Mouse (Mus musculus) thymus, postnatal 0 days (tissue): Measurements from ENCODE around the gene Bmper. TPM values are rescaled to one million over a fixed set of nuclear protein-coding genes. Genes with fewer than 3 reads are reported as not detected.

Experiments used
- DNase-seq: peaks from one replicate; pipeline ENCODE4 v3.0.0-alpha.2; 2015; ENCODE audit warnings: low spot score
- polyA plus RNA-seq: library from polyadenylated mRNA; unstranded; fragments of >200 nt; fragmentation: Nextera tagmentation; extraction: Ambion mirVana; gene quantifications from 2 replicates; pipeline ENCODE4 v1.2.1, GENCODE M21; 2015

The Bmper gene
- polyA plus RNA-seq, 1 experiment from 2014 or later = 0.39 TPM

DNA sequence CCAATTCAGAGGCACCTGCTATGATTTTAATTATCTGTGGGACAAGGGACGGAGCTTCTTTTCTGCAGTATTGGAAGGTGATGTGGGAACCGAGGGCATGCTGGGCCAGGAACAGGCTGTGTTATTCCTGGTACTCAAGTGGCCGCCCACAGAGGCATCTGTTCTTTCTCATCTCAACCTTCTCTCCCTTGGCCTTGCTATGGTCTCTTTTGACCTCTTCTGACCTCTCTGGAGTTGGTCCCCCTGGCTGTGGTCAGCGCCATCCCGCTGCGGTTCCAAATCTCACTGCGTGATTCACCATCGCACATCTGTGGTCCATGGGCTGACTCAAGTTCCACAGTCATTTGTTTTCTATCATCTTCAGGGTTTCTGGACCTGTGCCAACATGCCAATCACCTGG, 77.5 kb downstream of the Bmper start:
- no peak for DNase-seq

DNA sequence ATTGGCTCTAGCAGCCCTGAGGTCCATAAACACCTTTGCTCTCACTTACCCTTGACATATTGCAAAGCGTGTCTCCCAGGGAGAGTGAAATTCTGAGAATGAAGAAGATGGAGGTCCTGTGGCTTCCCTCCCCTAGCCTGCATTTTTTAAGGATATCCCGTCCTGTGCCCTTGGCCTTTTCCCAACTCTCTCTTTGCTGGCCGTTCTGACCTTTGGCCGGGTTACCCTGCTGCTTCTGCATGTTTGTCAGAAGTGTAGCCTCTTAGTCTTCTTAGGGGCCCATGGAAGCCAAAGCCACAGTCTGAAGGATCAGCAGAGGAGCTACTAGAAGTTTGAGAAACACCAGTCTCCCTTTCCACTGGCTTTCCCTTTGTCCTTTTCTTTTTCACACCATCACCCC, 82.8 kb downstream of the Bmper start:
- no peak for DNase-seq

GRCm38 (mm10) chr9:23306226-23306625, 83.3 kb downstream of the Bmper start:
- no peak for DNase-seq

GRCm38 (mm10) chr9:23307835-23308234, 85.0 kb downstream of the Bmper start:
- DNase-seq = no peak

GRCm38 (mm10) chr9:23310953-23311352, 88.1 kb downstream of the Bmper start:
- DNase-seq = no peak

- DNase-seq = no peak
These were observed 89.1 kb downstream of the Bmper start for GRCm38 (mm10) chr9:23311956-23312355.

- DNase-seq = no peak
These were observed 90.0 kb downstream of the Bmper start for GRCm38 (mm10) chr9:23312877-23313276.

DNA sequence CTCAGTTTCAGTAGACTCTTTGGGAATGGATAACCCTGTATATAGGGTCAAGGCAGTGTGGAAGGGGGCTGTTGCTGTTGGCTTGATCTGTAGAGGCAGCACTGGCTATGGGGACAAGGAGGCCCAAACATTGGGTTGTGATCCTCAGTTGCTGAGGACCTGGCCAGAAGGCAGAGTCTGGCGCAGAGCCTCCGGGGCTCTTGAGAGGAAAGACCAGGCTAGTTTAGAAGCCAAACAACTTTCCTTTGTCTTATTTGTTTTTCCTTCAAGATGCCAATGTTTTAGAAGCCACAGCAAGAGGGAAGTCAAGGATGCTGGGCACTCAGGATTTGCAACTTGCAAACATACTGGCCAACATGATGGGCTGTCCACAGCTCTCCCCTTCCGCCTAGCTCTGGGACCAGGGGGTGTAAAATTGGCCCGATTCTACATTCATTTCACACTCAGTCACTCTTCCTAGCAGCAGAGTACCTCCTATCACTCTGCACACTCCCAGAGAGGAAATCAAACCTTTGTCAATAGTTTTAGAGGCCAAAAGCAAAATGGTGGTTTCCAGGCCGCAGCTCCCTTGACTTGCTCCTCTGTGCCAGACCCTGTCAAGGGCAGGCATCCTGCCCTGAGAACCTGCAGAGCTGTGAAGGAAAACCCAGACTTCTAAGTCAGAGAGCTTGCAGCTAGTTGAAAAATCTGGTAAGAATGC, 92.9 kb downstream of the Bmper start:
- no peak for DNase-seq

GRCm38 (mm10) chr9:23327830-23328229, 105.0 kb downstream of the Bmper start:
- DNase-seq = no peak

DNA sequence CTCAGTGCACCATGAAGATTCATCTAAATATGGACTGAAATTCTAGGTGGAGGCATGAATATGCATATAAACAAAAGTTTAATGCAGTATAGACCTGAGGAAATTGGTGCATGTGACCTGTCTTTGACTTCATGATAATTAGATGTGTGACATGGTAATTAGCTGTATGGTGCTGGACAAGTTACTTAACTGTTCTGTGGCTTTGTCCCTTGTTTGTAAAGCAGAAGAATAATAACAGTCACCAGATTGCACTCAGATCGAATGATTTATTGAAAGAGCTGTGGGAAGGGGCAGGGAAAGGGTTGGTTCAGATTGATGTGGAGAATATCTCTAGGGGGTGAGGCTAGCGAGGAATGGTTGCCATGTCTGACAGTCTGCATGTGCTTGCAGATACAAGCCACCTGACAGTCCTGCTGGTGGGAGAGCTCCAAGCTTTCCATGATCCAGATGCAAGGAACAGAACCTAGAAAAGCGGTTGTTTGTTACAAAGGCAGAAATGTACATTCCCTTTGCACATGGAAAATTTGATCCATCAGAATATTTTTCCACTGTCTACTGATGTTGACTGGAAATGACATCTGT, 110.3 kb downstream of the Bmper start:
- no peak for DNase-seq

DNA sequence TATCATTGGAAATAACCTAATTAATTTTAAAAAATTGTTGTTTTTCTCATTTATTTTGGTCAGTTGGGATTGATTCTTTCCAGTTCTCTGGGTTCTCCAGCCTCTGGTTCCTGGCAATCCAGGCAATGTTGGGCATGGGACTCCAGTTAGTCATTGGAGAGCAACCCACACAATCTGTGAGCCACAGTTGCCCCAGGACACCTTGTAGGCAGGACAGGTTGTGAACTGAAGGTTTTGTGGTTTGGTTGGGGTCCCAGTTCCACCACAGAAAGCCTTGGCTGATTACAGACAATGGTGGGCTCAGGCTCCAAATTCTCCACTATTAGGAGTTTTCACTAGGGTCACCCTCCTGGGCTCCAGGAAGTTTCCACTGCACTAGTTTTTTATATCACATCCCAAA, 117.7 kb downstream of the Bmper start:
- DNase-seq = no peak

- DNase-seq = no peak
These were observed 118.4 kb downstream of the Bmper start for GRCm38 (mm10) chr9:23341246-23341645.

DNA sequence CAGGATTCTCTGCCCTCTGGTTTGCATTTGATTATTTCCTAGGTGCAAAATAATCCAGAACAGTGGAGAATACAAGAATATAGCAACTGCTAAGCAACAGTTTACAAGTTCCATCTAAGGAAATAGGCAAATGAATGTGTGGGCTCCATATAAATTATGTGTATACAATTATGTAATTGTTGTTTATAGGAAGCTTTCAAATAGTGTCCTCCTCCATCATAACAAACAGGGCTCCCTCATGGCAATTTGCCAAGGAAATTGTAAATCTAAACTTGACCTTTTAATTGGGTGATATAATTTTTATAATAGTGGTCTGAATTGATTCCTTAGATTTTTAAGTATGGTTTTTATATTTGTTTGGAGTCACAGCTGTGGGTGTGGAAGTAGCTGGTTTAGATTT, 121.5 kb downstream of the Bmper start:
- DNase-seq = no peak

- no peak for DNase-seq
These were observed 122.4 kb downstream of the Bmper start for GRCm38 (mm10) chr9:23345093-23345844.

- DNase-seq = no peak
These were observed 126.7 kb downstream of the Bmper start for GRCm38 (mm10) chr9:23349603-23350002.

- DNase-seq = no peak
These were observed 128.5 kb downstream of the Bmper start for GRCm38 (mm10) chr9:23351400-23351799.

GRCm38 (mm10) chr9:23352396-23352795, 129.5 kb downstream of the Bmper start:
- no peak for DNase-seq

GRCm38 (mm10) chr9:23354201-23354820, 131.4 kb downstream of the Bmper start:
- no peak for DNase-seq

DNA sequence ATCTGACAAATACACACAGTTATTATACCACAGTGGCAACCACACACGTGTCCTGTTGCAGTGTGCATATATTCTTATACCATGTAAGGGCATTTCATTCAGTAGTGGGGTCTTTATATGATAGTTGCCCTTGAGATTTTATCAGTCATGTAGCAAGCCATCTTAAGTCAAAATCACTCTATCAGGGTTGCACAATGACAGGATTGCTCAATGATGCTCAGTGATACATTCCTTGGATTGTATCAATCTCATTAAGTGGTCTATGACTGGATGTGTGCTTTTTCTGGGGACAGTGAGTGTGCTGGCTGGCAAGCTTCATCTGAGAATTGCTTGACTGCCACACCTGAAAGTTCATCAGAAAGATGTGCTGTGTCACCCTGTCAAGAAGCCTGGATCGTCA, 135.2 kb downstream of the Bmper start:
- no peak for DNase-seq

DNA sequence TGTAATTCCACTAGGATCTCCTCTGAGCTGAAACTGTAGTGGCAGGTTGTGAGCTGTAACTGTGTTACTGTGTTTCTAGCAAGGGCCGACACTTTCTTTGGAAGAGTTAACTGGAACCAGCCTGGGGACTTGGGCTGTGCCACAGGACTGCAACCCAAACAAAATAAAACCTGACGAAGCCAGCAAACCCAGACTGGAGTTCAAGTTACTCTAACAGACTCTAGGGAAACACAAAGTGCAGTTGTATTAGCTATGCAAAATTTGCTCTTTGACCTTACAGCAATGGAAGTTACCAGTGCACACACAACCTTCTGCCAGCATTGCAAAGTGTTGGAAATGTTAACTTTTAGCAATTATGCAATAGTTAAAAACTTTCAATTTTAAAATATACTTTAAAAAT, 140.3 kb downstream of the Bmper start:
- no peak for DNase-seq

GRCm38 (mm10) chr9:23363540-23363939, 140.7 kb downstream of the Bmper start:
- no peak for DNase-seq

DNA sequence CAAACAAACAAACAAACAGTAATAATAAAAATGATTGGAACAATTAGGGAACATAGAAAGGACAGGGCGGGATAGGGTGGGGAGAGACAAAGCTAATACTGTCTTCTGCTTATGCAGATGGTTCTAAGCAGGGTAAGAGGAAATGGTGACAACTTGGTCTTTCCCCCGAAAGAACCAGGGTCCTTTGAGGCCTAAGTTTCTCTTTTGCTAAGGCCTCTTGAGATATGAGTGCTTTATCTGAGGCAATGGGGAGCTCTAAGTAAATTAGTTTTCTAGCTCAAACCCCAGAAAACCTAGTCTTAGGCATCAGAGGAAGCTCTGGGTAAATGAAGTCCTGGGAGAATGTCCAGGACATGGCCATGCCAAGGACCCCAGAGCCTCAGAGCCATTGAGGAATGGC, 141.2 kb downstream of the Bmper start:
- DNase-seq = no peak
